In the genomic region with DNA sequence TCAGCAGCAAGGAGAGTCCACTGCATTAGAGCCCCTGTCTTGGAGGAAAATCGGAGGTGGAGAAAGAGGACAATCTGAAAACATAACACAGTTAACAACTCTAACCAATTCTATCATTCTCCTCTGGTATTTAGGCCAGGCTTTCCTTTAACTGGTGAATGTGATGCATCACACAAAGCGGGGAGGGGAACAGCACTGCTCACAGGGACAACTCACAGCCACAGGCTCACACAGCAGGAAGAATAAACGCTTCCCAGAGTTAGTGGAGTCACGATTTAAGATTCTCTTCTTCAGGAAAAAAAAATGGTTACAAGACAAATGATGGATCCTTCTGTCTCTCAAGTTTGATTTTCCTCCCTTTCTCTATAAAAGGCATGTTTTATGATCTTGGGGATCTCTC, we compare ENCODE assay signal across 24 mouse cellular contexts.
"Had no signal": no experiment of that assay in that cellular context is flagged by ENCODE, and none has a peak within 500 bp of the region (broad histone marks: within the 10 kb centered on the region; RNA-seq: fewer than 3 reads in every experiment).

No protein-coding gene starts in this region.

- H3K9me3 ChIP-seq: limb, embryonic 10.5 days; limb, embryonic 13.5 days; liver, embryonic 12.5 days; liver, embryonic 15.5 days; lung, embryonic 15.5 days; megakaryocyte, embryonic 14.5 days; midbrain, embryonic 10.5 days; midbrain, embryonic 13.5 days; neural tube, embryonic 13.5 days had no signal

- ATAC-seq: liver, embryonic 12.5 days; midbrain, embryonic 13.5 days; midbrain, embryonic 16.5 days had no signal

- H3K36me3 ChIP-seq: limb, embryonic 10.5 days; limb, embryonic 13.5 days; liver, embryonic 12.5 days; liver, embryonic 15.5 days; lung, embryonic 15.5 days; midbrain, embryonic 10.5 days; midbrain, embryonic 13.5 days; neural tube, embryonic 13.5 days had no signal

- H3K9ac ChIP-seq: limb, embryonic 13.5 days; liver, embryonic 12.5 days; liver, embryonic 15.5 days; lung, embryonic 15.5 days; midbrain, embryonic 13.5 days; neural tube, embryonic 13.5 days had no signal

- DNase-seq: kidney, adult 11 months; kidney, adult 8-10 months; kidney, postnatal 14 days; kidney, postnatal 4 days; layer of hippocampus, postnatal 36 days; liver; lung, adult 18-20 months; lung, postnatal 10 days; lung, postnatal 36 days; retina, postnatal 1 day; right cerebral cortex, postnatal 4 days; thymus, postnatal 25 days had no signal

- H3K27ac ChIP-seq: limb, embryonic 10.5 days; limb, embryonic 13.5 days; liver, embryonic 12.5 days; liver, embryonic 15.5 days; lung, embryonic 15.5 days; midbrain, embryonic 10.5 days; midbrain, embryonic 13.5 days; neural tube, embryonic 13.5 days; stomach, postnatal 0 days had no signal

- H3K4me1 ChIP-seq: liver, embryonic 12.5 days; liver, embryonic 15.5 days; lung, embryonic 15.5 days; midbrain, embryonic 10.5 days had no signal

- H3K4me3 ChIP-seq: limb, embryonic 10.5 days; limb, embryonic 13.5 days; liver, embryonic 12.5 days; liver, embryonic 15.5 days; lung, embryonic 15.5 days; megakaryocyte, embryonic 14.5 days; midbrain, embryonic 10.5 days; midbrain, embryonic 13.5 days; myocyte; neural tube, embryonic 13.5 days had no signal

- H3K4me2 ChIP-seq: limb, embryonic 13.5 days; liver, embryonic 12.5 days; liver, embryonic 15.5 days; lung, embryonic 15.5 days; midbrain, embryonic 13.5 days; neural tube, embryonic 13.5 days had no signal

- H3K27me3 ChIP-seq: limb, embryonic 13.5 days; liver, embryonic 12.5 days; liver, embryonic 15.5 days; lung, embryonic 15.5 days; megakaryocyte, embryonic 14.5 days; midbrain, embryonic 13.5 days; neural tube, embryonic 13.5 days had no signal
